Mouse (Mus musculus): ENCODE results near the gene Usp22. TPM values are rescaled to one million over a fixed set of nuclear protein-coding genes. Genes with fewer than 3 reads are reported as not detected.
A peak's percentile ranks its signal among the peaks of the same experiment; 100 is the strongest.

Gene Usp22
- 10 to 100 TPM in 25 of 26 experiments, 1 to 10 TPM in 1; 7.6 to 35.9 (median 24.8) TPM for total RNA-seq (2018; cell fraction: chromatin; rRNA removed)
- total RNA-seq (2018; cell fraction: cytosol; rRNA removed), result 10 to 100 TPM; 20.6 to 39.1 (median 31.9) TPM
- 10 to 100 TPM; 13.4 to 39.8 (median 27.5) TPM for total RNA-seq (2018; cell fraction: nucleus; rRNA removed)
- polyA plus RNA-seq (2018), result 20.1 to 31.2 TPM (median 25.8 TPM) in 3 replicates

- Histone ChIP-seq H3K4me3 (ENCODE audit: inconsistent target) (peak within 1 kb of the TSS; percentile 67), H3K27ac (peak within 1 kb of the TSS; percentile 34), H3K79me2 (ENCODE audit: inconsistent target) (peaks cover 46% of the 10 kb centered on the region), H3K36me3 (ENCODE audit: inconsistent target) (no peaks in the 10 kb centered on the region)
- WGBS (ENCODE audit: missing documents), result under 1% methylated on average over 69 of the region's 69 CpGs
These were observed at the start of gene Usp22 for GRCm38 (mm10) chr11:61174821-61175658. TSS of gene Usp22 (minus strand) at chr11:61175055.

GRCm38 (mm10) chr11:61224234-61224744 lies 49.4 kb upstream of the Usp22 start:
- H3K79me2 ChIP-seq (ENCODE audit: inconsistent target), result no peaks in the 10 kb centered on the region
- no peak overlapping the region for H3K27ac ChIP-seq
- no peak overlapping the region for H3K4me3 ChIP-seq (ENCODE audit: inconsistent target)
- H3K36me3 ChIP-seq (ENCODE audit: inconsistent target), result no peaks in the 10 kb centered on the region
- WGBS (ENCODE audit: missing documents), result 72% methylated on average over 6 of the region's 6 CpGs

GRCm38 (mm10) chr11:61222971-61223745 lies 48.3 kb upstream of the Usp22 start:
- H3K4me3 ChIP-seq (ENCODE audit: inconsistent target), result no peak overlapping the region
- 91% methylated on average over 9 of the region's 9 CpGs for WGBS (ENCODE audit: missing documents)
- H3K79me2 ChIP-seq (ENCODE audit: inconsistent target), result no peaks in the 10 kb centered on the region
- no peaks in the 10 kb centered on the region for H3K36me3 ChIP-seq (ENCODE audit: inconsistent target)
- no peak overlapping the region for H3K27ac ChIP-seq

GRCm38 (mm10) chr11:61222007-61222406 lies 47.2 kb upstream of the Usp22 start:
- no peaks in the 10 kb centered on the region for H3K79me2 ChIP-seq (ENCODE audit: inconsistent target)
- H3K36me3 ChIP-seq (ENCODE audit: inconsistent target), result no peaks in the 10 kb centered on the region
- no peak overlapping the region for H3K27ac ChIP-seq
- H3K4me3 ChIP-seq (ENCODE audit: inconsistent target), result no peak overlapping the region
- 100% methylated on average over 1 of the region's 1 CpGs for WGBS (ENCODE audit: missing documents)

GRCm38 (mm10) chr11:61220156-61220881 lies 45.5 kb upstream of the Usp22 start:
- no peak overlapping the region for H3K4me3 ChIP-seq (ENCODE audit: inconsistent target)
- 50% methylated on average over 9 of the region's 9 CpGs for WGBS (ENCODE audit: missing documents)
- no peaks in the 10 kb centered on the region for H3K79me2 ChIP-seq (ENCODE audit: inconsistent target)
- no peaks in the 10 kb centered on the region for H3K36me3 ChIP-seq (ENCODE audit: inconsistent target)
- no peak overlapping the region for H3K27ac ChIP-seq

- H3K4me3 ChIP-seq (ENCODE audit: inconsistent target), result no peak overlapping the region
- H3K36me3 ChIP-seq (ENCODE audit: inconsistent target), result no peaks in the 10 kb centered on the region
- H3K79me2 ChIP-seq (ENCODE audit: inconsistent target), result no peaks in the 10 kb centered on the region
- H3K27ac ChIP-seq, result no peak overlapping the region
- 95% methylated on average over 3 of the region's 3 CpGs for WGBS (ENCODE audit: missing documents)
These were observed 41.1 kb upstream of the Usp22 start for GRCm38 (mm10) chr11:61215936-61216335.

- H3K4me3 ChIP-seq (ENCODE audit: inconsistent target), result no peak overlapping the region
- H3K79me2 ChIP-seq (ENCODE audit: inconsistent target), result no peaks in the 10 kb centered on the region
- H3K36me3 ChIP-seq (ENCODE audit: inconsistent target), result no peaks in the 10 kb centered on the region
- H3K27ac ChIP-seq, result no peak overlapping the region
- WGBS (ENCODE audit: missing documents), result 49% methylated on average over 20 of the region's 20 CpGs
These were observed 37.2 kb upstream of the Usp22 start for GRCm38 (mm10) chr11:61212102-61212501.

GRCm38 (mm10) chr11:61208316-61208715 lies 33.5 kb upstream of the Usp22 start:
- H3K4me3 ChIP-seq (ENCODE audit: inconsistent target), result no peak overlapping the region
- H3K79me2 ChIP-seq (ENCODE audit: inconsistent target), result no peaks in the 10 kb centered on the region
- WGBS (ENCODE audit: missing documents), result 42% methylated on average over 10 of the region's 10 CpGs
- H3K27ac ChIP-seq, result no peak overlapping the region
- no peaks in the 10 kb centered on the region for H3K36me3 ChIP-seq (ENCODE audit: inconsistent target)

- Histone ChIP-seq H3K27ac (no peak within 1 kb of the TSS), H3K4me3 (ENCODE audit: inconsistent target) (no peak within 1 kb of the TSS), H3K36me3 (ENCODE audit: inconsistent target) (no peaks in the 10 kb centered on the region), H3K79me2 (ENCODE audit: inconsistent target) (no peaks in the 10 kb centered on the region)
- WGBS (ENCODE audit: missing documents), result 42% methylated on average over 9 of the region's 10 CpGs
These were observed 32.8 kb upstream of the Usp22 start, which contains the start of gene Aldh3a1 for GRCm38 (mm10) chr11:61207487-61208246. TSS of gene Aldh3a1 (plus strand) at chr11:61207537.

- 97% methylated on average over 3 of the region's 3 CpGs for WGBS (ENCODE audit: missing documents)
- Histone ChIP-seq H3K79me2 (ENCODE audit: inconsistent target) (no peaks in the 10 kb centered on the region), H3K27ac (no peak overlapping the region), H3K4me3 (ENCODE audit: inconsistent target) (no peak overlapping the region), H3K36me3 (ENCODE audit: inconsistent target) (no peaks in the 10 kb centered on the region)
These were observed 31.3 kb upstream of the Usp22 start for GRCm38 (mm10) chr11:61206136-61206535.

GRCm38 (mm10) chr11:61205167-61205950 lies 30.5 kb upstream of the Usp22 start:
- no peak overlapping the region for H3K4me3 ChIP-seq (ENCODE audit: inconsistent target)
- WGBS (ENCODE audit: missing documents), result 87% methylated on average over 6 of the region's 10 CpGs
- H3K36me3 ChIP-seq (ENCODE audit: inconsistent target), result no peaks in the 10 kb centered on the region
- no peak overlapping the region for H3K27ac ChIP-seq
- H3K79me2 ChIP-seq (ENCODE audit: inconsistent target), result no peaks in the 10 kb centered on the region

- 59% methylated on average over 2 of the region's 2 CpGs for WGBS (ENCODE audit: missing documents)
- Histone ChIP-seq H3K79me2 (ENCODE audit: inconsistent target) (no peaks in the 10 kb centered on the region), H3K27ac (no peak overlapping the region), H3K36me3 (ENCODE audit: inconsistent target) (no peaks in the 10 kb centered on the region), H3K4me3 (ENCODE audit: inconsistent target) (no peak overlapping the region)
These were observed 28.0 kb upstream of the Usp22 start for GRCm38 (mm10) chr11:61202810-61203209.

GRCm38 (mm10) chr11:61202186-61202585 lies 27.3 kb upstream of the Usp22 start:
- Histone ChIP-seq H3K79me2 (ENCODE audit: inconsistent target) (no peaks in the 10 kb centered on the region), H3K4me3 (ENCODE audit: inconsistent target) (no peak overlapping the region), H3K27ac (no peak overlapping the region), H3K36me3 (ENCODE audit: inconsistent target) (no peaks in the 10 kb centered on the region)
- 91% methylated on average over 6 of the region's 6 CpGs for WGBS (ENCODE audit: missing documents)
